Mouse (Mus musculus) spleen, postnatal 4 days (tissue): Measurements from ENCODE around the gene Scnm1.
A peak's percentile ranks its signal among the peaks of the same experiment; 100 is the strongest.

Source experiments
- DNase-seq, 2 experiments: peaks; one replicate each; pipeline ENCODE4 v3.0.0; 2022; ENCODE audit warnings: low spot score in 2 of 2

Scnm1 gene

GRCm38 (mm10) chr3:95133680-95134101 lies at the start of gene Scnm1, which contains the start of gene Lysmd1:
TSS of gene Scnm1 (minus strand) at chr3:95134011.
TSS of gene Lysmd1 (plus strand) at chr3:95134088.
- DNase-seq: peak; percentile 87 to 90

- no peak for DNase-seq
Observed at GRCm38 (mm10) chr3:95181841-95182240, 48.0 kb upstream of the Scnm1 start.

GRCm38 (mm10) chr3:95179890-95180289 lies 46.1 kb upstream of the Scnm1 start:
- no peak for DNase-seq

GRCm38 (mm10) chr3:95178948-95179347 lies 45.1 kb upstream of the Scnm1 start:
- DNase-seq: no peak

GRCm38 (mm10) chr3:95177583-95177982 lies 43.8 kb upstream of the Scnm1 start:
- DNase-seq: no peak

- DNase-seq: no peak
Observed at GRCm38 (mm10) chr3:95176500-95176899, 42.7 kb upstream of the Scnm1 start.

GRCm38 (mm10) chr3:95174011-95174592 lies 40.3 kb upstream of the Scnm1 start:
- DNase-seq: peak; percentile 85 to 95

- DNase-seq: no peak
Observed at GRCm38 (mm10) chr3:95173256-95173949, 39.6 kb upstream of the Scnm1 start.

- peak in 1 of 2 experiments; percentile 70 for DNase-seq
Observed at GRCm38 (mm10) chr3:95172526-95173255, 38.9 kb upstream of the Scnm1 start.

- no peak for DNase-seq
Observed at GRCm38 (mm10) chr3:95171105-95171504, 37.3 kb upstream of the Scnm1 start.

- DNase-seq: no peak
Observed at GRCm38 (mm10) chr3:95169996-95170395, 36.2 kb upstream of the Scnm1 start.

GRCm38 (mm10) chr3:95164840-95165239 lies 31.0 kb upstream of the Scnm1 start:
- DNase-seq: no peak

- DNase-seq: no peak
Observed at GRCm38 (mm10) chr3:95164256-95164550, 30.4 kb upstream of the Scnm1 start.

GRCm38 (mm10) chr3:95163419-95164255 lies 29.8 kb upstream of the Scnm1 start:
- no peak for DNase-seq

- no peak for DNase-seq
Observed at GRCm38 (mm10) chr3:95162345-95162628, 28.5 kb upstream of the Scnm1 start.

GRCm38 (mm10) chr3:95161618-95162344 lies 28.0 kb upstream of the Scnm1 start:
- no peak for DNase-seq

- DNase-seq: no peak
Observed at GRCm38 (mm10) chr3:95161041-95161551, 27.3 kb upstream of the Scnm1 start.

GRCm38 (mm10) chr3:95159987-95160963 lies 26.5 kb upstream of the Scnm1 start, which contains the start of gene Sema6c:
TSS of gene Sema6c (plus strand) at chr3:95160457.
- DNase-seq: peak; percentile 86 to 93

- DNase-seq: no peak
Observed at GRCm38 (mm10) chr3:95159511-95159986, 25.7 kb upstream of the Scnm1 start.

GRCm38 (mm10) chr3:95153874-95154273 lies 20.1 kb upstream of the Scnm1 start:
- peak; percentile 68 to 85 for DNase-seq
